Mouse (Mus musculus) erythroblast, embryonic 14.5 days (primary cell): Measurements from ENCODE around the gene H2-D1. TPM values are rescaled to one million over a fixed set of nuclear protein-coding genes. Genes with fewer than 3 reads are reported as not detected.

ENCODE experiments used
- H3K27me3 ChIP-seq: 2 replicates; pipeline ENCODE4 v1.6.1; 2012; ENCODE audit warnings: inconsistent platforms; ENCODE audit not compliant: control insufficient read depth
- H3K36me3 ChIP-seq: 2 replicates; pipeline ENCODE4 v1.6.1; 2012; ENCODE audit warnings: mild to moderate bottlenecking, inconsistent platforms; ENCODE audit not compliant: control insufficient read depth
- H3K4me1 ChIP-seq: 2 replicates; pipeline ENCODE4 v1.6.1; 2012; ENCODE audit warnings: inconsistent platforms; ENCODE audit not compliant: control insufficient read depth
- H3K4me3 ChIP-seq: replicated peaks from 2 replicates; pipeline ENCODE3; 2012; ENCODE audit warnings: moderate library complexity, mild to moderate bottlenecking, inconsistent platforms
- H3K9me3 ChIP-seq: 2 replicates; pipeline ENCODE4 v1.6.1; 2012; ENCODE audit warnings: low read length, inconsistent platforms, mixed read lengths; ENCODE audit not compliant: control insufficient read depth
- GATA1 ChIP-seq: IDR thresholded peaks from 2 replicates; pipeline ENCODE4 v1.6.1; 2012; ENCODE audit warnings: low read length, inconsistent platforms, mixed read lengths
- TAL1 ChIP-seq: IDR thresholded peaks from 3 replicates; pipeline ENCODE4 v1.6.1; 2012; ENCODE audit warnings: low read length, inconsistent platforms, mixed read lengths
- polyA plus RNA-seq: library from polyadenylated mRNA; stranded (reverse); fragments of >175 nt; gene quantifications from 2 replicates; pipeline ENCODE4 v1.2.3, GENCODE M21; 2012

Gene H2-D1
- polyA plus RNA-seq, 1 experiment = 2.7 TPM

DNA sequence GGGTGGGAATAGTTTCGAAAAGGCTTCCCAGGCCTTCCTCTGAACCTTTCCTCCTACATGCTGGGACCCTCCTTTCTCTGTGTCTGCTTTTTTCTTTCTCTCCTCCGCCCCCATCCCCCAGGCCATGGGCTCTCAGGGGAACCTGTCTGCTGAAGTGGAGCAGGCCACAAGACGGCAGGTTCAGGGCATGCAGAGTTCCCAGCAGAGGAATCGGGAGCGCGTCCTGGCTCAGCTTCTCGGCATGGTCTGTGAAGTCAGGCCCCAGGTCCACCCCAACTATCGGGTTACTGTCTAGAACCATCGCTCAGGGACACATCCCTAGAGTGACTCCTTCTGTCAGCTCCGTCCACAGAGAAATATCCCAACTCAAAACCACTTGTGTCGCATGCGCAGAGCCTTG, 25.0 kb upstream of the H2-D1 start:
- Histone ChIP-seq H3K36me3 (peaks cover 14% of the 10 kb centered on the region), H3K4me1 (peaks cover 57% of the 10 kb centered on the region), H3K27me3 (no peaks in the 10 kb centered on the region), H3K4me3 (no peak overlapping the region), H3K9me3 (no peaks in the 10 kb centered on the region)
- TF ChIP-seq TAL1 (no peak), GATA1 (no peak)

DNA sequence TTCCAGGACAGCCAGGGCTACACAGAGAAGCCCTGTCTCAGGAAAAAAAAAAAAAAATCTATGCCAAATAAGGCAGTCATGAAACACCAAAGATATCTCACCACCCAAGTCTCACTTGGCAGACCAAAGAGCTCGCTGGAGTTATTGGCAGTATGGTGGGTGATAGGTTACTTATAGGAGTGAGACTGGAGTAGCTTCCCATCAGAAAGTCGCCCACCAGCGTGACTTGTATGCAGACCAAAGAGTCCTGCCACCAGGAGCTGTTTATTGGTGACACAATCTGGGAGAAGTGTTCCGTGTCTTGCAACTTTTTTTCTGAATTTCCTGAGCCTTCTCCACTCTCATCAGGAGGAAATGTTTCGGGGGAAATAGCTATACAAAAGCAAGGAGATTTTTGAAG, 22.8 kb upstream of the H2-D1 start:
- TF ChIP-seq TAL1 (no peak), GATA1 (no peak)
- Histone ChIP-seq H3K4me3 (no peak overlapping the region), H3K4me1 (peaks cover 64% of the 10 kb centered on the region), H3K27me3 (no peaks in the 10 kb centered on the region), H3K9me3 (no peaks in the 10 kb centered on the region), H3K36me3 (peaks cover 21% of the 10 kb centered on the region)

DNA sequence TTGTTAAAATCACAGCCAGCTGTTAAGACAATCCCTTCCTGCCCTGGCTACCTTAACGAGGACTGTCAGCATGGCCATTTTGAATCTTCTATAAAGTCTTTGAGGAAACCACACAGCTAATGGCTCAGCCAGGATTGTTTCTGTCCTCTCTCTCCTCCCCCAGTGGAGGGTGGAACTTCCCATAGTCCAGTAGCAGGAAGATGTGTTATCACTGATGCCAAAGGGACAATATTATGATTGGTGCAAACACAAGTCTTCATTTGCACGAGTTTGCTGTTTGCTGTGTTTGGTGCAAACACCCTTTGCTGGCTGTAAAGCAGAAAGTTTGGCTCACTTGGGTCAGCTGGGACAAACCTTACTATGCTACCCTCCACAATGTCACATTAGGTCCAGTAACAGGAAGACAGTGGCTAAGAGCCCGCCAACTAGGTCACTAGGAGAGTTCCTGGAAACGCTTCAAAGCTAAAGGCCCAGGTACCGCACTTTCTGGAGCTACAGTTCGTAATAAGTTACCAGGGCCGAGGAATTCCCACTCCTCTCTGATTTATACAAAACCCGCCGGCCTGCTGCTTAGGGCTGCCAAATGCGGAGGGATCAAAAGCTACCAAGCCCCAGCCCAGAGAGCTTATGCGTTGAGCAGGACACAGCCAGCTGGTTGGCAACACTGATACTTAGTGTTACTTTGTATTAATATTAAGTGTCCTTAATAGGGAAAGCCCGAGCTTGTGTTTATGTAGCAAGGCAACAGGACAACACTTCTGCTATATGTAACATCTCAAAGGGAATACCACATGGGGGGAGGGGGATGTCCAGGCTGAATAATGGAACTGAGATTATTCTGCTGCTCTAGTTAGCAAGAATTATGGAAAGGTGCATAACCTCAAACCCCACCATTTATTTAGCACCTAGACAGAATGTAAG, 21.9 kb upstream of the H2-D1 start:
- Histone ChIP-seq H3K36me3 (peaks cover 30% of the 10 kb centered on the region), H3K4me3 (peak overlapping the region; percentile 82), H3K9me3 (no peaks in the 10 kb centered on the region), H3K27me3 (no peaks in the 10 kb centered on the region), H3K4me1 (peaks cover 65% of the 10 kb centered on the region)
- TF ChIP-seq GATA1 (no peak), TAL1 (no peak)

DNA sequence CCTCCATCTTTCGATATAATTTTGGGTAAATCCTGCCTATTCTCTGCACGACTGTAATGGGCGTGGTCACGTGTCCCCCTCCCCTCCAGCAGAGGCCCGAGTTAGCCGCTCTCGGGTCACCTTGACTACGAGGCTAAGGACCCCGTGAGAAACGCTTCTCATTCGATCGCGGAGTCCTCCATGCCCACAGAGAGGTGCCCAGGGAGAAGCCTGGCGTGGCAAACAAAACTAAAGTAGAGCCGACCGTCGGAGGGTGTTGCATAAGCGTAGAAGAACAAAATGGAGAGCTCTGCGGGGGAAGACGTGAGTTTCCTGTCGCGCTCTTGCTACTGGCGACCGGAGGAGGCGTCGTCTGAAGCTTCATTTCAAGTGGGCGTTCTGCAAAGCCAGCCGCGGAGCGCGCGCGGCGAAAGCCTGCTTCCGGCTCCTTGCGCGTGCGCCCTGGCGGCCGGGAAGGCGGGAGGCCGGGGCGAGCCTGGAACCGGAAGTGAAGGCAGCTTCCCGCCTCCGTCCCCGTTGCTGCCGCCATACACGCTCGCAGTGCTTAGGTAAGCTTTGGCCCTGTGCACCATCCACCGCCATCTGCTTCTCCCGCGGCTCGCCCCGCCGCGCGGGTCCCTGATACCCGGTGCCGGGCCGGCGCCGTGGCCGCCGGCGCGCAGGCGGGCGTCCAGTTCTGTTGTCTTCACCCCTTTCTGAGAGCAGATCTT, 21.1 kb upstream of the H2-D1 start, which contains the start of gene Ddx39b:
TSS of gene Ddx39b (plus strand) at position 442 of the 710 bp plus-strand sequence.
- Histone ChIP-seq H3K4me3 (peak within 1 kb of the TSS; percentile 82), H3K27me3 (no peaks in the 10 kb centered on the region), H3K36me3 (peaks cover 38% of the 10 kb centered on the region), H3K4me1 (peaks cover 63% of the 10 kb centered on the region), H3K9me3 (no peaks in the 10 kb centered on the region)
- no peak for TF ChIP-seq GATA1
- TF ChIP-seq TAL1 = no peak

DNA sequence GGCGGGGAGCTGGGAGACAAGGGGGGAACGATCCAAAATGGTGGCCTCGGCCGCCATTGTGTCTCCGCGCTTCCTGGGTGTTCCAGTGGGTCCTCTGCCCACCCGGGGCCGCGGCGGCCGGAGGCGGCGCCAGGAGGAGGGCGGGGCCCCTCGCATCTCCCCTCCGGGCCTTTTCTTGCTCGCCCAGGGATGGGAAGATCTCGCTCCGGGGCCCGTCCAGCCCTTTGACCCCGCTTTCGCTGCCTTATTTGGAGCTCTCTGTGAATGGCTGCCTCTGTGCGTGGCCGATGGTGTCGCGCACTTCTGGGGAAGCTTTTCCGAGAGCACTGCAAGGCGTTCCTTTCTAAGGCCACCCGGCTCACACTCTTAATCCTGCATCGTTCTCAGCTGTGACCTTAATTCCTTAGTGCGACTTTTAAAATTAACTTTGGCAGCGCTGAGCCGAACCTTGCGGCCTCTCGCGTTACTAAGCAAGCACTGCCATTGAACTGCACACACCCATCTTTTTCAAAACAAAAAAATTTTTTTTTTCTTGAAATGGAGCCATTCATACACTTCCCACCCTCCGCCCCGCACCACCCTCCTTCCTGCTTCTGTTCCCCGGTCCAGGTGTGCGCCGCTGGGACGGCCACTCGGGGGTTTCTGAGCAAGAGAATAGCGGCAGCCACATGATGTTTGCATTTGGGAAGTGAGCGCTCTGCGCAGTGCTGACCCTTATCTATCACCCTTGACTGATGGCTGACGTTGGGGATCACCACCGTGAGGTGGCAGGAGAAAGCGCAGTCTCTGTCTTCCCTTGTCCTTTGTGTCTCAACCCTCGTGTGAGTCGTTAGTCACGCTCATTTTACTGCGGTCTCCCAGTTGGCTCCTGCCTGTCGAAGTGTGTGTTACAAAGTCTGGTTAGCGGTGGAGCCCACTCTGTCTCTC, 20.3 kb upstream of the H2-D1 start:
- peaks cover 47% of the 10 kb centered on the region for H3K36me3 ChIP-seq
- TF ChIP-seq GATA1 (peak; percentile 82), TAL1 (no peak)

DNA sequence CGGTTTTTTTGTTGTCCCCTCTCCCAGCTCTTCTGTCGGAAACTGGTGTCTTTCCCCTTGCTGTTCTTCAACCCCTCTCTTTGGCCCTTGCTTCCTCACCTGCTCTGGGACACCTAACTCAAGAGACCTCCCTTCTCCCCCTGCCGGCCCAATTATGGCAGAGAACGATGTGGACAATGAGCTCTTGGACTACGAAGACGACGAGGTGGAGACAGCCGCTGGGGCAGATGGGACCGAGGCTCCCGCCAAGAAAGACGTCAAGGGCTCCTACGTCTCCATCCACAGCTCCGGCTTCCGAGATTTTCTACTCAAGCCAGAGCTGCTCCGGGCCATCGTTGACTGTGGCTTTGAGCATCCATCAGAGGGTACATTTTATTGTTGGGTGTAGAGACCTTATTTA, 19.4 kb upstream of the H2-D1 start:
- no peaks in the 10 kb centered on the region for H3K27me3 ChIP-seq
- no peaks in the 10 kb centered on the region for H3K9me3 ChIP-seq
- peaks cover 55% of the 10 kb centered on the region for H3K36me3 ChIP-seq
- H3K4me1 ChIP-seq = peaks cover 61% of the 10 kb centered on the region
- H3K4me3 ChIP-seq = peak overlapping the region; percentile 82
- no peak for TF ChIP-seq TAL1
- TF ChIP-seq GATA1 = no peak

More for the DNA sequence above, 20.3 kb upstream of the H2-D1 start:
- Histone ChIP-seq H3K4me3 (peak overlapping the region; percentile 82), H3K27me3 (no peaks in the 10 kb centered on the region), H3K4me1 (peaks cover 61% of the 10 kb centered on the region), H3K9me3 (no peaks in the 10 kb centered on the region)

DNA sequence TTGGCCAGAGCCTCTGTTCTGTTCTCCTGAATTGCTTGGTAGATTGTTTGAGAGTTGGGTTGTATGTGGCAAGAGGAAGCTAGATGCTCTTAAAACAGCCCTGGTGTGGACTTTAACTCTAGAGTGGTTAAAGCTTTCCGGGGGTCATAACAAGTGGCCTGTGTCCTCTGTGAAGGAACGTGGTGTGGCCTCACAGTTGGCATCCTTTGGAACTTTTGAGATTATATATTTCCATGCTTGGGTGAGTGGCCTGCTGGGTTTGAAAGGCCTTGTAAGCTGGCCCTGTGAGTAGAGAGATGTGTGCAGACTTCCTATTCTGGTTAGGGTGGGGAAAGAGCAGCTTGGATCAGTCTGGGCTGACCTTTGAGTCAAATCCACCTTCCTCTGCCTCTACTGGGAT, 17.5 kb upstream of the H2-D1 start:
- Histone ChIP-seq H3K4me1 (peaks cover 58% of the 10 kb centered on the region), H3K27me3 (no peaks in the 10 kb centered on the region), H3K4me3 (no peak overlapping the region), H3K36me3 (peaks cover 74% of the 10 kb centered on the region), H3K9me3 (no peaks in the 10 kb centered on the region)
- TF ChIP-seq TAL1 (no peak), GATA1 (no peak)

DNA sequence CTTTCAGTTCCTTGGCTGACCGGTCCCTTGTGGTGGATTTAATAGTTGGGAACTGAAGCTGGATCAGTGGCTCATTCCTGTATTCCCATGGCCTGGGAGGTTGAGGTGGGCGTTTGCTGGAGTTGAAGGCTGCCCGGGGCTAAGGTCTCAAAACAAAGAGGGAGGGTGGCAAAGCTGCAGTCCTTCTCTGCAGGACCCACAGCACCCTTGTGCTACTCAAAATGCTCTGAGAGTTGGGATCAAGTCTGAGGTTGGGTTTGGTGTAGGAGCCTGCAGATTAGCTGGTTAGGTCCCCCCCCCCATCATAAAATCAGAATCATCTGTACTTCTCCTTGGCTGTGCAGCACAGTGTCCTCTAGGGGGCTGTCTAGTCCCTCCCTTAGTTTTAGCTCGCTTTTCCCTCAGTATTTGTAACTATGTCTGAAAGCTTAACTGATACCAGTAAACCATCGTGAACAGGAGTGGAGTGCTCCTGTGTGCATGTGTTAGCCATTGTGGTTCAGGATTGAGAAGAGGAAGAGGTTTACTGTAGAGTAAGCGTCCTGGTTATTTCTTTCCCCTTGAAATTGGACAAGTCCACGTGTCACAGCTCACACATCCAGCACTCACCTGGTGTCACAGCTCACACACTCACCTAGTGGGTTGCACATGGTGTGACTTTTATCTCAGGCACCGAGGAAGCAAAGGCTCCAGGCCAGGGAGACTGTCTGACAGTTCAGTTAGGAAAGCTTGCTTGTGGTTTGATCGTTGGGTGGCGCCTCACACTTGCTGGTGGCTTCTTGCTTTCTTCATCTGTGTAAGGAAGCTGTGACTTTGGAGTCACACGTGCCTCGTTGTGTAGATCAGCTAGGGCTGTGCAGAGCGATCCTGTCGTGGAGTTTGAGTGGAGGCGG, 16.6 kb upstream of the H2-D1 start:
- Histone ChIP-seq H3K36me3 (peaks cover 84% of the 10 kb centered on the region), H3K27me3 (no peaks in the 10 kb centered on the region), H3K9me3 (no peaks in the 10 kb centered on the region), H3K4me1 (peaks cover 49% of the 10 kb centered on the region), H3K4me3 (no peak overlapping the region)
- TF ChIP-seq GATA1 (no peak), TAL1 (no peak)
